Mouse (Mus musculus): ENCODE results near the gene Tpp1. TPM values are rescaled to one million over a fixed set of nuclear protein-coding genes. Genes with fewer than 3 reads are reported as not detected.

The Tpp1 gene
- polyA plus RNA-seq, 1 experiment from 2014 or later: 47.4 TPM

DNA sequence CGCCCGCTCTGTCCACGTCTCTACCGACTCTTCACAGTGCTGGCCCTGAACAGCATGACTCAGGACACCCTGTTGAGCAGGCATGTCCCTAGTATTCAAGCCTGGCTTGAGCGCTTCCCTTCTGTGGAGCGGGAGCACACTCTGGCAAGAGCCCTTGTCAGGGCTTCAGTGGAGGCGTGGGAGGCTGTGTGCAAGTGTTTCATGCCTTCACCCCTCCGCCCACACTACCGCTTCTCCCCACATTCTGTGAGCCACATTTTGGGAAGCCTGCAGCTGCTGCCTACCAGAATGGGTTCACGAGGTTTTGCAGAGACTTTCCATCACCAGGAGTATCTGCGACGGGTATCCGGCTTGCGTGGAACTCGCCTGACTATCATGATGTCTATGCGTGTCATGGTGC, 48.9 kb downstream of the Tpp1 start:
- Histone ChIP-seq H3K4me2 (replicated peaks) (no peak overlapping the region), H3K36me3 (no peaks in the 10 kb centered on the region), H3K9me3 (replicated peaks) (no peaks in the 10 kb centered on the region), H3K4me1 (no peaks in the 10 kb centered on the region), H3K4me3 (no peak overlapping the region), H3K27me3 (no peaks in the 10 kb centered on the region), H3K27ac (no peak overlapping the region), H3K9ac (no peak overlapping the region)
- WGBS: 85% methylated on average over 16 of the region's 16 CpGs
- no peak for ATAC-seq (ENCODE audit: low FRiP score)

Other genes starting within 250 kb of the Tpp1 start
- 56.2 and 57.7 TPM in 2 replicates for gene Smpd1, start 197.9 kb downstream of the Tpp1 start, polyA plus RNA-seq (2016; fragmentation: Nextera tagmentation; extraction: Ambion mirVana)
- gene Apbb1, start 170.6 kb downstream of the Tpp1 start, polyA plus RNA-seq (2016; fragmentation: Nextera tagmentation; extraction: Ambion mirVana): 165 and 170 TPM in 2 replicates
- gene Hpx, start 152.1 kb downstream of the Tpp1 start, polyA plus RNA-seq (2016; fragmentation: Nextera tagmentation; extraction: Ambion mirVana): 0.21 and 0.27 TPM in 2 replicates
- 62.7 and 63.6 TPM in 2 replicates for gene Trim3, start 118.7 kb downstream of the Tpp1 start, polyA plus RNA-seq (2016; fragmentation: Nextera tagmentation; extraction: Ambion mirVana)
- 127 and 151 TPM in 2 replicates for gene Timm10b, start 112.2 kb downstream of the Tpp1 start, polyA plus RNA-seq (2016; fragmentation: Nextera tagmentation; extraction: Ambion mirVana)
- 75.3 and 82.1 TPM in 2 replicates for gene Arfip2, start 111.8 kb downstream of the Tpp1 start, polyA plus RNA-seq (2016; fragmentation: Nextera tagmentation; extraction: Ambion mirVana)
- 9.3 and 11.3 TPM in 2 replicates for gene Gm45799, start 111.7 kb downstream of the Tpp1 start, polyA plus RNA-seq (2016; fragmentation: Nextera tagmentation; extraction: Ambion mirVana)
- gene Dnhd1, start 101.4 kb downstream of the Tpp1 start, polyA plus RNA-seq (2016; fragmentation: Nextera tagmentation; extraction: Ambion mirVana): 1.2 and 1.3 TPM in 2 replicates
- 216 and 226 TPM in 2 replicates for gene Ilk, start 15.6 kb downstream of the Tpp1 start, polyA plus RNA-seq (2016; fragmentation: Nextera tagmentation; extraction: Ambion mirVana)
- gene Rrp8, start 14.8 kb downstream of the Tpp1 start, polyA plus RNA-seq (2016; fragmentation: Nextera tagmentation; extraction: Ambion mirVana): 32.7 and 36.6 TPM in 2 replicates
- 146 and 171 TPM in 2 replicates for gene Taf10, start 7.9 kb downstream of the Tpp1 start, polyA plus RNA-seq (2016; fragmentation: Nextera tagmentation; extraction: Ambion mirVana)
- 26.9 and 28.6 TPM in 2 replicates for gene Dchs1, start 35.4 kb upstream of the Tpp1 start, polyA plus RNA-seq (2016; fragmentation: Nextera tagmentation; extraction: Ambion mirVana)
- 218 and 251 TPM in 2 replicates for gene Mrpl17, start 58.9 kb upstream of the Tpp1 start, polyA plus RNA-seq (2016; fragmentation: Nextera tagmentation; extraction: Ambion mirVana)
- gene Gm4070, start 201.7 kb upstream of the Tpp1 start, polyA plus RNA-seq (2016; fragmentation: Nextera tagmentation; extraction: Ambion mirVana): 0.08 and 0.23 TPM in 2 replicates